Mouse (Mus musculus) CH12F3 (cell line): ENCODE data around the gene Def6.

Source experiments
- in situ Hi-C: fragments of 300-500 bp; cut with MboI; formaldehyde crosslinking; loops from 2 replicates; pipeline ENCODE4 v1.14.3; 2020; ENCODE audit warnings: low sequenced_read_pairs

The Def6 gene

DNA sequence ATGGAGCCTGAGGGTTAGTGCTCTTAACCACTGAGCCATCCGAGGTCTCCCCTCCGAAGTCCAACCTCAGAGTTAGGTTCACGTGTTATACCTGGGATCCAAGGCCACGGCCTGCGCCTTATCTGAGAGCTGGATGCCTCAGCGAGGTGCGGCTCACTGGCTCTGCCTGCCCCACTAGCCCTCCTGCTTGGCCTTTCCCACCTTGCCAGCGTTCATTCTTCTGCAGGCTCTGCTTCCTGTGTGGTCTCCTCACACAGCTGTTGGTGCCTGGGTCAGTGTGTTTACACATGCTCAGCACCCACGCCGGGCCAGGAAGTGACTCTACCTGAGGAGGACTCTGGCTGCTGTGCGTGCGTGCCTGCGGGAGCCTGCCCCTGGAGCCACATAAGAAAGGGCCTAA, 62.6 kb downstream of the Def6 start:
- in situ Hi-C loops: no loop called here

DNA sequence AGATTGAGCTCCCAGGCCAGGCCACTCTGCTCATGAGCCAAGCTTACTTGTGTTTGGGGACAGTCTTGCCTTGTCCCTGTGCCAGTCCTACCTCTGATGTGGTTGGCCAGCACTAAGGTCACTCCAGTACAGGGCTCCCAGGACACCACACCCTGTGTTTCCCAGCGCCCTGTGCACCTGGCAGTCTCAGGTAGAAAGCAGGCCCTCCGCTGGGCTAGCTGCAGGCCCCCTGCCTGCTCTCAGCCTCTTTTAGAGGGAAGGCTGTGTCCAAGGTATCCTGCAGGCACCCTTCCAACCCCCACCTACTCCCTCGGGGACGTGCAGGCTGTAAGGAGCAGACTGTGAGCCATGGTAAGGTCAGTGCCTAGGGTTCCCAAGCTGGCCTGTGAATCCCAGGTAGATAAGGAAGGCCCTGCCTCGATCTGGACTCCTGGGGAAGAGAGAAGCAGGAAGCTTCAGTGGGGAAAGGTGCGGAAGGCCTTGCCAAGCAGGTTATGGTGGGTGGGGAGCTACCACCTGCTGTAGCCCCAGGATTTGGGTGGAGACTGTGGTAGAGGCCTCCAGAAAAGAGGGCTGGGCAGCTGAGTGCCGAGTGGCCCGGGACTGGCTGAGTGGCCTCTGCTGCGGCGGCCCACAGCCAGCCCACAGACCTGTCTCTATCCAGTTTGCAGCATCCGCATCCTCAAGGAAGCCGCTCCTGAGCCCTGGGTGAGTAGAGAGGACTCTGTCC, 64.1 kb downstream of the Def6 start:
- in situ Hi-C loops: no loop called here

DNA sequence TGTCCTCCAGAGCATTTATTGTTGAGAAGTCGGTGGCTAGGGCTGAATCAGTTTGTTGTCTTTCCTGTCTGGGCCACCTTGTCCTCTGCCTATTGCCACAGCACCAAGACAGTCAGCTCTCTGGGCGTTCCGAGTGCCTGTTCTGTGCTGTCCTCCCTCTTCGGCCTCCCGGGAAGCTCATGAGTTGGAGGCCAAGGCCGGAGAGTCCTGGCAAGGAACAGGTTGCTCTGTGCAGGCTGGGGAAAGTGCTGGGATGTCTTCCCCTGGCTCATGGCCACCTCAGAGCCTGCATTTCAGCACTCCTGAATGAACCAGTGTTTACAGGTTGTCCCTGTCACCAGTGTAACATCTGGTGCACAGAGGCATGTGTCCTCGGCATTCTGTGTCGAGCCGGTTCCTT, 64.7 kb downstream of the Def6 start:
- in situ Hi-C loops: no loop called here

DNA sequence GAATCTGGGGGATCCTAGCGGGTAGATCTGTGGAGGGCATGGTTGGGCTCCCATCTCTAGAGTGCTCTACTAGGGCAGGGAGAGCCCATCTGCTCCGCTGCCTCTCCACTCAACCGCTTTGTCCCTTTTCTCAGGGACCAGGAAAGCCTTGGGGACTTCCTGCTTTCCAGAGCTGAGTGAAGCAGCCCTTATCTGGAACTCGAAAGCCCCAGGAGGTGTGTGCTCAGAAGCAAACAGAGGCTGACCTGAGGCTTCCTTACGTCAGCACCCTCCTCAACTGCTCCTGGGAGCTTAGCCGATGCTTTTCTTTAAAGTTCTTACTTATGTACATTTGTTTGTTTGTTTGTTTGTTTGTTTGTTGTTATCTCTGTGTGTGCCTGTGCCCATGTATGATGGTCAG, 65.3 kb downstream of the Def6 start:
- in situ Hi-C loops: no loop called here

DNA sequence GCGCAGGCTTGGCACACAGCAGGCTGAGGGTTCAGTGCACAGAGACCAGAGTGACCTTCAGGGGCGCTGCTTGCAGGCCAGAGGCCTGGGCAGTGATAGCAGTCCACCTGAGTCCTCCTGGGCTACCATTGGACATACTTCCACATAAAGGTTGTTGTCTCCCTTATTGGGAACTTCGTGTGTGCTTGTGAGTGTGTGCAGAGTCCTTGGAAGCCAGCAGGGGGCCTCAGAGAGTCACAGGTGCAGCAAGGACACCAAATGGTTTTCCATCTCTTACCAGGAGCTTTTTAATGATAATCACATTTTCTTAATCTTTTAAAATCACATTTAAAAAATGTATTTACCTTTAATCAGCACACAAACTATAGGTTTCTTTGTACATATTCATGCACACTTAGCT, 67.2 kb downstream of the Def6 start:
- in situ Hi-C loops: no loop called here

DNA sequence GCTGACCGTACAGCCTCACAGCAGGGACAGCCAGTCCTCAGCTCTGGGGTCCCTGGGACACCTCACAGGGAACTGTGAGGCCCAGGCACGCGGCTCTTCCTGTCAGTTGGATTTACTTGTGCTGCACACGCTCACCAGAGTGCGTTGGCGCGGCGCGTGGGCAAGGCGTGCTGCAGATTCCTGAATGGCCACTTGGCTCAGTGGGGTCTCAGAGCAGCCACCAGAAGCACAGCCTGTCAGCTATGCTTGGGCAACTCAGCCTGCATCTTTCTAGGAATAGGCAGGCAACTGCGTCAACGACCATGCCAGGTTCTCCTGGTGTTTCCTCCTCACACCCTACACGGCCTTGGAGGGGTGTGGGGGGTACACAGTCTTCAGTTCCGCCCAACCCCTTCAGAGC, 69.6 kb downstream of the Def6 start:
- in situ Hi-C loops: no loop called here

DNA sequence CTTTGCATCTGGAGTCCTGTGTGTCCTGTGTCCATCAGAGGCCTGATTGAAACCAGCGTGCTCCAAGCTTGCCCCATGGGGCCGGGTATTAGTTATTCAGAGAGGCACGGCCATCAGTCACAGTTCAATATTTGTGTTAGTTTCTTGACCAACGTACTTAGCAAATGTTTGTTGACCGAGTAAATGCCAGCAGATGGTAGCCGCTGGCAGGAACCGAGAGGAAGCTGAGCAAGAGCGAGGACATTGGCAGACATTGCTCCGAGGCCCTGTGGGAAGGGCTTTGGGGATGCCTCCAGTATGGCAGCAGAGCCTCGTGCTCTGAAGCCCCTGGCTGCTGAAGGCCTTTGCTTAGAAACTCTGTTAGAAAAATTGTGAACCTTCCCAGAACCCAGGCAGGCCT, 70.1 kb downstream of the Def6 start:
- in situ Hi-C loops: no loop called here

DNA sequence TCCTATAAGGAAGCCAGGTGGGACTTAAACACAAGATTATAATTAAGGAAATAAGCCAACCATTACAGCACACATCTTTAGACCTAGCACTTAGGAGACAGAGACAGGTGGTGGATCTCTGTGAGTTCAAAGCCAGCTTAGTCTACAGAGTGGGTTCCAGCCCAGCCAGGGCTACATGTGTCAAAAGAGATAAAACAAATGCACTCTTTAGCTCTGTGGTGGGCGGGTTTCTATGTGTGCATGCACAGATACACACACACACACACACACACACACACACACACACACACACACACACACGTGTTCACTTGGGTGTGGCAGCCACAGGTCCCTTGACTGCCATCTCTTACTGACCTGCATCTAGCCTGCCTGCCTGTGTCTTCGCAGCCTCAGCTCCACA, 70.6 kb downstream of the Def6 start:
- in situ Hi-C loops: no loop called here
